Mouse (Mus musculus): ENCODE results near the gene Cab39l.

GRCm38 (mm10) chr14:59543956-59544355 is 103.2 kb downstream of the Cab39l start:
- TF ChIP-seq CTCF (IDR thresholded peaks at IDR 0.05; ENCODE audit: low read depth) (no peak), EP300 (IDR thresholded peaks at IDR 0.05; ENCODE audit: low read depth) (no peak)

All from liver, embryonic 14.5 days (tissue).